Mouse (Mus musculus) erythroblast, embryonic 14.5 days (primary cell): ENCODE data around the gene Il4i1.

ENCODE experiments used
- GATA1 ChIP-seq: IDR thresholded peaks from 2 replicates; pipeline ENCODE4 v1.6.1; 2012; ENCODE audit warnings: low read length, inconsistent platforms, mixed read lengths
- TAL1 ChIP-seq: IDR thresholded peaks from 3 replicates; pipeline ENCODE4 v1.6.1; 2012; ENCODE audit warnings: low read length, inconsistent platforms, mixed read lengths

GRCm38 (mm10) chr7:44890180-44890579 lies 74.0 kb downstream of the Il4i1 start:
- TF ChIP-seq GATA1 (no peak), TAL1 (no peak)
